Mouse (Mus musculus) adrenal gland, adult 18-20 months (tissue): ENCODE data around the gene Gpc6. TPM values are rescaled to one million over a fixed set of nuclear protein-coding genes. Genes with fewer than 3 reads are reported as not detected.
A peak's percentile ranks its signal among the peaks of the same experiment; 100 is the strongest.

ENCODE experiments used
- DNase-seq, 2 experiments: peaks; one replicate each; pipeline ENCODE4 v3.0.0; 2021 to 2022; ENCODE audit warnings: low spot score in 2 of 2
- total RNA-seq, 2 experiments: library from RNA; stranded (reverse); gene quantifications; 1 replicate in 1 of 2; 2 replicates in 1 of 2; pipeline ENCODE4 v1.2.3; 2021

Gene Gpc6
- total RNA-seq, 2 experiments from 2014 or later: 9.2 to 9.8 TPM

DNA sequence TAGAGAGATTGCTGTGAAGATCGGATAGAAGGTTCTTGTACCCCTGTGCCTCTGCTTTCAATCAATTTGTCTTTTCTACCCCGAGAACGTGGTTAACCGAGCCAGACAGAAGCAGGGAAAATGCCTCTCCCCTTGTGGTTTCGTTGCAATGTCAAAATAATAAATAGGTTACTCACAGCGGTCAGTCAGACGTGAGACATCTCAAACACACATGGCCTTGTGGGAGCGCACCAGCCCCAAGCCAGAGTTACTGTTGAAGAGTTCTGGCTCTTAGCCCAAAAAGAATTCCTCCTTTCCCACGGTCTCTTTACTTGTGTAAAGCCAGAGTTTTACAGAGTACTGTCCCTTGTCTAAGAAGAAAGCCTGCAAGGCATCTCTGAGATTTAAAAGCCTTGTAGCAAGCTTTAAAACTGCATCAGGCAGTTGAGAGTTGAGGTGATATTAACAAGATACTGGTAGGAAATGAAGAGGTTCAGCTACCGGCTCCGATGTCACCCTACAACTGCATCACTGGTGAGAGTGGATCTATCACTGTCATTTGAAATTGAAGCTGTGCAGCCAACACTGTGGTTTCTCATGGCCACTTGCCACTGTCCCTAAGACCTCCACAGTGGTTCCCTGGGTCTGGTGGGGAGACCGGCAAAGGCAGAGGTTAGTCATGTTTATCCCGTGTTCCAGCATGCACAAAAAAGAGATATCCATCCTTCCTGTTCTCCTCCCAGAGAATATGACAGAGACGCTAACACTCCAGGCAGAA, 916.9 kb downstream of the Gpc6 start:
- DNase-seq: no peak

DNA sequence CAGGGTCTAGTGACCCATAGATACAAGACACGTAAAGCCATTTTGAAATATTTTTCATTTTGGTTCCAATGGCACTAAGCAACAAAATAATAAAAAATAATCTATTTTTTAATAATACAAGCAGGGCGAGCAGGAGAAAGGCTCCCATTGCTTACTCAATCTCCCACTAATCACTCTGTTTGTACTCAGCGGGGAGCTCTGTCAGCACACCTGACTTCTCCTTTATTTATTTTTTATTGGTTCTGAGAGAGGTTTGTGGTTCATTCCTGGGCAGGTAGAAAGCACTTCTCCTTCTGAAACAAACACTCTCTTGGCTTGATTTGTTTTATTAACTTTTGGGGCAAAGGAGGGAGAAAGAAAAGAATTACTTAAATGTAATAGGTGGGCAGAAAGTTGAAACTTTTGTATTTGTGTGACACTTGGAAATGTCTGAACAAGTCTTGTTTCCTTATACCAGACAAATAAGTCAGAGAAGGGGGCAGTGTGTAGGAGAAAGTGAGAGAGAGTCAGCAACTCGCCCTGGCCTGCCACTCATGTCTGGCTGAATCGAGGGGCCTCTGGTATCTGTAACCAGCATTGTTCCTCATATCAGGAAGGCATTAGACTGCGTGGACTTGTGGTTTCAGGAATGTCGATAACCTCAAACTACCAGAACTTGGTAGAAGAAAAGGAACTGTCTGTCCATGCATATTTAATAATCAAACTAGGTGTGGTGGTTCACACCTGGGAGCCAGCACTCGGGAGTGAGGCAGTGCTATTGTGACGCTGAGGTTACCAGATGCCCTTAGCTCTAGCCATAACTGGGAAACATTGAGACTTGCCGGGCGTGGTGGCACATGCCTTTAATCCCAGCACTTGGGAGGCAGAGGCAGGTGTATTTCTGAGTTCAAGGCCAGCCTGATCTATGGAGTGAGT, 924.7 kb downstream of the Gpc6 start:
- no peak for DNase-seq

DNA sequence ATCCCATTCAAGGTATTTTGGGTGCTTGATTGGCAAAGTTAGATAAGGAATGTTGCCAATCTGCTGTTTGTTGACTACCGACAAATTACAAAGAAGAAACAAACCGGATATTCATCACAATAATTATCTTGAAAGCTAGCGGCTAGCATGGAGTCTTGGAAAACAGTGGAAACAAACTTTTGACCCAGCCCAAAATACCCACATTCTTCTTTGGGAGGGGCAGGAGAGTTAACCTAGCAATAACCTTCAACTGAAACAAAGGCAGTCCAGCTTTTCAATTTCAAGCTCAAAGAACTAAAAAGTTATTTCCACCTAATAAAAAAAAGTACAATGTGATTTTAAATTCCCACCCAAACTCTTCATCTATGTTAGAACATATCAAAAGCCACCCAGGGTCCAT, 927.2 kb downstream of the Gpc6 start:
- DNase-seq: no peak

DNA sequence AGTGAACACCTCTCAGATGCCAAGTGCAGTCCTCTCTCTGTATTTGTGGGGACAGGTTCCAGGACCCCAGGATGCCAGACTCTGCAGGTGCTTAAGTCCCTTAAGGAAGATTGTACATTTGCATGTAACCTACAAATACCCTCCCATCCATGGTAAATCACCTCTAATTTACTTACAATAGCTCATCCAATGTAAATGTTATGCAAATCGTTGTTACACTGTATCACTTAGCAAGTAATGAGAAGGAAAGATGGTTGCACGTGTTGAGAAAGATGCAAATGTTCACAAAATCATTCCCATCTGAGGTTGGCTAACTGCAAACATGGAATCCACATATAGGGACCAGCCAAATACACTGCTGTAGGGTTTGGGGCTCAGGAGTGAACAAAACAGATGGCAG, 927.7 kb downstream of the Gpc6 start:
- DNase-seq: no peak

DNA sequence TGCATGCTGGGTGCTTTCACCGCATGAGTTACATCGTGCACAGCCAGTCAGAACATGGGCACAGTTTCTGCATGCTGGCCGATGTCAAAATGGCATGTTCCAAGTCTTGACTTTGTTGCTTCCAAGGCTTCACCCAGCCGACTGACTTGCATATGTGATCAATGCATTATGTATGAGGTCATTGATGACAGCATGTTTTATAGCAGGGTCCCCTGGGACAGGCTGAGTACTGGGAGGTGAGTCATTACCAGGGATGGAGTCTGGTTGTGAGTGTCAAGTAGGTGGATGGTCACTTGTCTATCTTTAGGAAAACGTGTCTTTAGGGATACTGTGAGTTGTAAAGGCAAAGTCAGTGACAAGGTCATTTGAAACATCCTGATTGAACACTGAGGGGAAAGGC, 929.4 kb downstream of the Gpc6 start:
- DNase-seq: no peak

DNA sequence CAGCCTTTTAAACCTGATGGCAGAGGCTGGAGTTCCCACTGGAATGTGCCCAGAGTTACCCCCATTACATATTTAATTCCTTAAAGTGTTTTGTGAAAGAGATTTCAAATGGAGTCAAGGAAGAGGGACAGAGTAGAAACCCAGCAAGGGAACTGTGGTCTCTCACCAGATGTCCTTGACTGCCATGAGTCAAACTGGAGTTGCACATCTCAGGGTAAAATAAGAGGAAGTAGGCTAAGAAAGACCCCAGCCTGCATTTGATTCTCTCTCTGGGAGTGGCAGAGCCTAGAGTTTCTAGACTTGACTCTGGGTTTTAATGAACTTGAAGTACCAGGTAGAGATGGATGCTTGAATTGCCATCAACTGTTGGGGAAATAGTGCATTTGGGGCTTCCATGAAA, 946.2 kb downstream of the Gpc6 start:
- no peak for DNase-seq

DNA sequence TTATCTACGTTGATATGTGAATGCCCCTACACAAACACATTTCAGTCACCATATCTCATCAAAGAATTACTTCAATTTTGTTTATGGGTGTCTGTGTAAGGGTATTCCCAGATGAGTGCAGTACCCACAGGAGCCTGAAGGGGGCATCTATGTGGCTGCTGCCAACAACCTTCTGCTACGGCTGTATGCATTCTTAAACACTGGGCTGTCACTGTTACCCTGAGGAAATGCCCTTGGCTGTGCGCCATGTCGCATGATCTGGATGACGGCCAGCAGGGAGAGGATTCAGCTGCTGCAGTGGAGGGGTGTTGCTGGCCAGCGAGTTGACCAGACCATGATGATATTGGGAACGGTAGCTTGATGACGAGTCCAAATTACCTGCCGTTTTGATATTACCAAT, 954.2 kb downstream of the Gpc6 start:
- no peak for DNase-seq

DNA sequence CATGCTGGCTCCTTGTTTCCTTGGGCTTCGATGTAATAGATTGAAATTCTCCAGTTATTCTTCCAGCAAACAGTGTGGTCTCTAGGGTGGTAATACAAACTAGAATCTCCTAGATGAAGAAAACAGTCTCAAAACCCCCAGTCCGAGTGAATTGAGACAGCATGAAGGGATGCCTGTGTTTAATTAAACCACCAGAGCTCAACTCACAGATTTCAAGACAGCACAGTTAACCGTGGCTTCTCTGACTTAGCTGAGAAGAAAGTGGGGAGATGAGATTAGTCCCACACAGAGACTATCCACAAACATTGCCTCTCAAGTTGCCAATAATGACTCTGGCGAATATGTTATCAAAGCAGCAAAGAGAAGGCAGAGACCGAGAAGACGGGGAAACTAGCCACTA, 956.0 kb downstream of the Gpc6 start:
- no peak for DNase-seq

DNA sequence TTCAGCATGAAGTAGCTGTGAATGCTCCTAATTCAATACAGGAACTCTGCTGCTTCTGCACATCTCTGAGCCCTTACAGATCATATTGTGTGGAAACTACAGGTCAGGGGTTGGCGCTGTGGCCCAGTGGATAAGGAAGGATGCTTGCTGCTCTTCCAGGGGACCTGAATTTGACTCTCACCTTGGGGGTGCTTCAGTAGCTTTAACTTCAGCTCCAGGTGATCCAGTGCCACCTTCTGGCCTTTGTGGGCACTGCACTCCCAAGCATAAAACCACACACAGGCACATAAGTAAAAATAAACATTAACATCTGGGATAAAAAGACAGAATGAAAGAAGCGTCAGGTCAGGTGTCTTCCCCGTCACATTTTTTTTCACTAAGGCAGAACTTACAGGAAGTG, 957.1 kb downstream of the Gpc6 start:
- peak; percentile 54 to 56 for DNase-seq

DNA sequence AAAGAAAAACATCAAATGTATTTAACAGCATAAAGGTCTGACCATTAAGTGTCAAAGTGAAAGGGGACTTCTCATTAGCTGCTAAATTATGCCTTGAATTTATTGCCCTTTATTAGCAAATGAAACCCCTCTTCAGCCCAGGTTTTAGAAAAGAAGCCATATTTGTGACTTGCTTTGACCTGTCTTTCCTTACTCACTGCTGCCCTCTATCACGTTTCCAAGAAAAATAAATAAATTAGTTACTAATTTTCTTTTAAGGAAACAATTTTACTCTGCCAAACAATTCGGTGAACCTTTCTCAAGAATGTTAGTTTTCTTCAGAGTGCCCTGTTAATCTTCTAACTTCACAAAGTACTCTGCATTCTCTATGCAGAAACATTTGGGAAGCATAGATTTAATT, 964.5 kb downstream of the Gpc6 start:
- no peak for DNase-seq

DNA sequence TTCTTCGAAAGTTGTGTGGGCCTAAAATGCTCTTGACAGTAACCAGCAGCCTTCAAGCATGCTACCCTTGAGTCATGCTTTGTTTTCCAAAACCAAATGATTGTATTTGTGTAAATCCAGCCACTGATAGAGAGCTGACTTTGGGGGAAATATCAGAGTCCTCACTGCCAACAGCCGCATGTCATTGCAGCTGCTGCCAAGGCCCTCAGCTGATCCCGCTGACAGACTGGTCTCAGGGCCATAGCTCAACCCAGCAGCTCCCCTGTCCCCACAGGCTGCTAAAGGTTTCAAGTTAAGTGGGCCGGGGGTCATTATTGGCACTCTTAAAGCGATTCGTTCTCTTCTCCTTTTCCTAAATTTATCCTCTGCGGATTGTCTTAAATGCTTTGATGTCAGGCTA, 966.3 kb downstream of the Gpc6 start:
- no peak for DNase-seq

DNA sequence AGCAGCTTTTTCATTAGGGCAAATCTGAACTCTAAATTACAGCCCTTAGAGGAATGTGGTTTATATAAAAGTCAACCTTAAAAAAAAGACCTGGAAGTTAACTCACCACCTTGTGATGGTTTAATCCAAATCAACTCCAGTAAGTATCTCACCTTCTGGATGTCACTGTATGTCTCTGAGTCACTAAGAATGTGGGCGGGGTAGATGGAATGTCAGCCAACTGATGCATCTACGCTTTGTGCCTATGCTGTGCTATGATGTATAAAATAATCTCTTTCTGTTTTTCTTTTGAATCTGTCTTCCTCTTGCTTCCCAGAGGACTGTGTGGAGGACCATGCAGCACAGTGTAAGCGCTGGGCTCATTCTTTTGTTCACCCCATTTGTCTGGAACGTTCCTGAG, 966.9 kb downstream of the Gpc6 start:
- DNase-seq: no peak

DNA sequence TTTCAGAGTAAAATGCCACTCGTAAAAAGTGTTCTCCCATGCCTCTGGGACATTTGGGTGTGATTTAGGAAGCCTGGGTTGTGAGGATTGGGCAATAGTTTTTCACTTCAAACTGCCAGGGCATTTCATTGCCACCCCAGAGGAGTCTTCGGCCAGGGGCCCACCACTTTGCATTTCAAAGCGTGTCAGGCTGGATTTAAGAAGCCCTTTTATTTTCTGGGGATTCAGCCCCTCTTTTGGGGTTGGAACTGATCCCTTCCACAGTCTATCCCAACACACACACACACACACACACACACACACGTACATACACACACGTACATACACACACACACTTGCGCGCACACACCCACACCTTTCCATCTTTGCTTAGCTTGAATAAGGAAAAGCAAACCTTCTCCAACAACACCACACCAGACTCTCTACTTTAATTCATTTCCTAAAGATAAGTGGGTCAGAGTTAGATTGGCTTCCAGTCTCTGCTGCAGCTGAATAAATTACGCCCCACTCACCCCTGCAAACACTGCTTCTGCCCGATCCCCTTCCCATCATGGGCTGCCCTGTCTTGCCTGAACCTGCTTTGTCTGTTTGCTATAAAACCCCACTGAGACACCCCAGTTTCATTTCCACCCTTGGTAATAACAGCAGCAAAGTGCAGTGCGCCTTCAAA, 969.9 kb downstream of the Gpc6 start:
- no peak for DNase-seq

DNA sequence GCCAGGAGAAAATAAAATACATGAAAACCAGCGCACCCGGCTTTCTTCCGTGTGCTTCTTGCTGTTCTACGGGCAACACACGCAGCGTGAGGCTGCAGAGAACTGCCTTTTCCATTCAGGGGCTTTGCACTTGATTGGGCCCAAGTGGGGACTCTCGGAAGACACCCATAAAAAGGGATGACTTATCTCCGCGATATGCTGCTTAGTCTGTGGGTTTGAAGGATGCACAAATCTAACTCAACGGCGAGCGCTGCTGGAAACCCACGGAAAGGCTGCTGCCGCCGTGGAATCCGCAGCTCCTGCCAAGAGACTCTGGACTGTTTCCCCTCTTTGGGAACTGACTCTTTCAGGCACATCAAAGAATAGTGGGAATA, 970.4 kb downstream of the Gpc6 start:
- DNase-seq: no peak

DNA sequence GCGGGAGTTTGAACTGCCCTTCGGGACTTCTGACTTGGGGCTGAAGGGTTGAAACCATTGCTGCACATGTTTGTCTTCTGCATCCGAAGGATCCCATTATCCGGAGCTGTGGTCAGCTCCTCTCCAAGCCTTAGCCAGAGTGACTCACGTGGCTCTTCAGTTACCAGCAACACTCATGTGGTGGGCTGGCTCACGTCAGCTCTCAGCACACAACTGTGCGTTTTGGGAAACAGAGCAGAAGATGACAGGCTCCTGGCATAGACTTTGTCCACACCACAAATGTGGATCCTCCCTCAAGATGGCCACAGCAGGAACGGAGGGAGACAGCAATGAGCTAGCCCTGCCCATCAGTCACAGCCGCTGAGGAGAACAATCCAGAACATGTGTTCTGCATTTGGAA, 979.2 kb downstream of the Gpc6 start:
- no peak for DNase-seq

DNA sequence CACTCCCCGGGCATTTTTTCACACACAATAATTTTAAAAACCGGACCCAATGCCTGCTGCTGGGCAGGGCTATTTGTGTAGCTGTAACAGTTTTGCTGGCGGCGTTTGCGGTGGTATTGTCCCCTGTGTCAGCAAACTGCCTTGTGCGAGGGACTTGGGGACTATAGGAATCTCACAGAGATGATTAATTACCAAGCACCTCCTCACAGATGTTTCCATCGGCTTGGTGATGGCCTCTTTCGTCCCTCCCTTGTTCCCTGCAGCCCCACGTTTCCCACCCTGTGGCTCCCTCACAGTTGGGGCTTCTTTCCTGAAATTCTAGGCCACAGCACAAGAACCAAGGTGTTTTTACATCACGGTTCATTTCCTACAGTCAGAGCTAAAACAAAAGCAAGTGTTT, 980.6 kb downstream of the Gpc6 start:
- no peak for DNase-seq

DNA sequence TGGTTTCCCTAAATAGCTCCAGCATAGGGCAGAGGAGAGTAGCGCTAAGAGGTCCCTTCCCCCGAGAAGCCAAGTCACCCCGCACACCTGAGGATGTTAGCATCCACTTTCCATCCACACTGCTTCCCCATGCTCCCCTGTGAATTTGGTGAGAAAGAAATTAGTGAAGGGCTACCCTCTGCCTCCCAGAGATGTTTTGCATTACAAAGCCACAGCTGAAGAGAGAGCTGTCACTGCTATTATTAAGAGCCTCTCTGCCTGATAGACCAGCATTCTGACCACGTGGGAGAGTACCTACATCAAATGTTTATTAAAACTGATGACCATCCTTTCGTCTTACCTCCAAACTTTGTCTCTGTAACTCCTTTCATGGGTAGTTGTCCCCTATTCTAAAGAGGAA, 981.2 kb downstream of the Gpc6 start:
- no peak for DNase-seq

DNA sequence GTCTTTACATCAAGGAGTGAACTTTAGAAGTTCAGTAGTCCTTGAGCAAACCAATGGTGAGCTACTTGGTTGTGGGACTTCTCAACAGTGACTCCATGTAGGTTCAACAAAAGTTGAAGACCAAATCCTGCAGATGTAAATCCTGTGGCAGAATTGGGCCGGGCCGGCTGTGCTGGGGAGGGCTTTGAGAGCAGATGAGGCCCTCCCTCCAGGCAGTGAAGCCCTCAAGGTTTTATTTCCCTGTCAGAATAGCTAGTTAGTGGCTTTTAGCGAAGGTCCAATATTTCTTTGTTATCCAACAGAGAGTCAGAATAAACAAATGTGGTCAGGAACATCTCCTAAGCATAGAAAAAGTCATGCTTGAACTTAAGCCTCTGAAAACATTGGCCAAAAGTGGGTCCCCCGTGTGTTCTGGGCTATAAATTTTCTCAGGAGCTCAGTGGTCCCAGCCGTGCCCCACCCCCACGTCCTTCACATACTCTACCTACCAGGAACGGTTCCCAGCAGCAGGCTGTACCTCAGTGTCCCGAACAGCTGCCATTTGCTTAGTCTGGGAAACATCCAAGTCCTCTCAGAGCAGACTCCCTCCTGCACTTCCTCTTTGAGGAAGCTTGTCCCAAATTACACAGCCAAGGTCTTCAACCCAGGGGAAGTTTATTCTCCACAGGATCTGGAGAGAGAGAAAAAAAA, 983.3 kb downstream of the Gpc6 start:
- no peak for DNase-seq

DNA sequence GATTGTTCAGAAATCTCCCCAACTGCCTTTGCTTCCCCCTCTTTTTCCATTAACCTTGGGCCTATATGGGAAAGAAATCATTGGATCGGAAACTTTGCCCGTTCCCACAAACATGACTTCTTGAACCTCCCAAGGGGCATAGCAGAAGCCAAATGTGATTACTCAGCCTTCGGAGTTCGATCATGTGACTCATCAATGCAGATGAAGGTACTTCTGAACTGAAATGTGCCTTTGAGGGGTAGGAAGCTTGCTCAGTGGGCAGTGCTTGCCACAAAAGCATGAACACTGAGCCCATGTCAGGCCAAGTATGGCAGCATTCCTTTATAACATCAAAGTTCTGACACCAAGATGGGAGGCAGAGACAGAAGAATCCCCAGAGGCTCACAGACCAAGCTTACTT, 983.9 kb downstream of the Gpc6 start:
- no peak for DNase-seq

DNA sequence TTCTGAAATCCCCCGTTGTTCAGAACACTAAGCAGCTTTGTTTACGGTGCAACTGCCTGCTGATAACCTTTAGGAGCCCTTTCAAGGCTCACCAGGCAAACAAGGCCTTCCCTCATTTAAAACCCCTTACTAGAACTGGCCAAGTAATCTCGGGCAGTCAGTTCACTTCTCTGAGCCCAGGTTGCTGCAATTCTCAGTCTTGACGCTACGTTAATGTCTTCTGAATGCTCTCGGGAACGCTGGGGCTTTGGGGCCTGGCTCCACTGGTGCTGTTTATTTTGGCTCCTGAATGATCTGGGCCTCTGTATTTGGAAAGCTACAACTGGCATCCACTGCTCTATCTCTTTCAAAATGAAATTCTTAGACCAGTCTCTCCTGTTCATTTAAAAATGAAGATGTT, 985.2 kb downstream of the Gpc6 start:
- no peak for DNase-seq

DNA sequence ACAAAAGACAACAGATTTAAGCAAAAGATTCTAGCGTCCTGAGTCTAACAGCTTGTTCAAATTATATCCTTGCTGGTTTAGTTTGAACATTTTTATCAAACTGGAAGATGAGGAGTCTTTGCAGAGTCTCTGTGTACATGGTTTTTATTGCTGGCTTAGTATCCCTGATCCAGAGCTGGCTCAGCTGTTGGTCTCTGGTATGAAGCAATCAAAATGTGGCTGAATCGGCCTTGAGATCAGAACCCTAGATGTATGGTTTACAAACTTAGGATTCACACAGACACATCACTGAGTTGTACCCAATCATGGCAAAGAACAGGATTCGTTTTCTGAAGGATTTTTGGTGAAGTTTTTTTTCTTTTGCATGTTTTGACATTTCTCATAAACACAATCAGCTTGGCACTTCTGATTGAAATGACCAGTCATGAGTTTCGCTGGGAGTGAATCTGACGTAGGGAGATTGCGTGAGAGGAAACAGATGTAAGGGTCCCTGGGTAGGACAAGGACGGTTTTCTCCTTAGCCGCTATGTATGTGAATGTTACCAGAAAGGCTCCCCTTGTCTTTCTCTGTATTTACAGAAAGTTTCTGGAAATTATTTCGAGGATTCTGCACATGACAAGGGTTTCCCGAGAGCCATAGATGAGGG, 987.6 kb downstream of the Gpc6 start:
- no peak for DNase-seq
